Mouse (Mus musculus): ENCODE results near the gene 5330417C22Rik. TPM values are rescaled to one million over a fixed set of nuclear protein-coding genes. Genes with fewer than 3 reads are reported as not detected.
"Not testable (repeated sequence)": the region's sequence is repeated elsewhere in the genome, so short reads cannot be mapped to it uniquely, and the experiment has no call there.

5330417C22Rik gene
- polyA plus RNA-seq (2016; fragmentation: Nextera tagmentation; extraction: Ambion mirVana), result 0.24 and 0.69 TPM in 2 replicates

- peaks cover 22% of the 10 kb centered on the region for H3K4me1 ChIP-seq
- H3K36me3 ChIP-seq, result no peaks in the 10 kb centered on the region
- no peaks in the 10 kb centered on the region for H3K9me3 ChIP-seq
- 0 out of 2 replicates have a peak within 1 kb of the TSS, but pooled peaks have one; percentile 29 for H3K27ac ChIP-seq
- peak within 1 kb of the TSS; percentile 60 for H3K4me3 ChIP-seq
- H3K27me3 ChIP-seq (ENCODE audit: insufficient read depth, poor library complexity, severe bottlenecking), result peaks cover 30% of the 10 kb centered on the region
- no peak for DNase-seq (ENCODE audit: low spot score)
- 3% methylated on average over 35 of the region's 35 CpGs for WGBS
These were observed at the start of gene 5330417C22Rik for GRCm38 (mm10) chr3:108536517-108537260. Gene 5330417C22Rik (minus strand): TSS chr3:108536536.

DNA sequence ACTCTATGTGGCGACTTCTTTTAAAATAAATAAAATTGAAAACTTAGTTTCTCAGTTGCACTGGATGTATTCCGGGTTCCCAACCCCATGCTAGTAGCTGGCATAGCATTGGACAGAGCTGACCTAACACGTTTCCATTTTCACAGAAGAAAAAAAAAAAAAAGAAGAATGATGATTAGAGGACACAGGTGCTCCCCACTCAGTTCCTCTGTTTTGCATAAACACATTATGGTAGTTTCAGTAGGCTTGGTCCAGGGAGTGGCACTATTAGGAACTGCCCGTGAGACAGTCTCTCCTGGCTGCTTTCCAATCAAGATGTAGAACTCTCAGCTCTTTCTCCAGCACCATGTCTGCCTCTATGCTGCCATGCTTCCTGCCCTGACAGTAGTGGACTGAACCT is 48.2 kb upstream of the 5330417C22Rik start:
- no peaks in the 10 kb centered on the region for H3K4me1 ChIP-seq
- H3K36me3 ChIP-seq, result no peaks in the 10 kb centered on the region
- DNase-seq (ENCODE audit: low spot score), result no peak
- H3K27me3 ChIP-seq (ENCODE audit: insufficient read depth, poor library complexity, severe bottlenecking), result no peaks in the 10 kb centered on the region
- H3K27ac ChIP-seq, result no peak overlapping the region
- WGBS, result 78% methylated on average over 4 of the region's 4 CpGs
- no peak overlapping the region for H3K4me3 ChIP-seq
- H3K9me3 ChIP-seq, result no peaks in the 10 kb centered on the region

DNA sequence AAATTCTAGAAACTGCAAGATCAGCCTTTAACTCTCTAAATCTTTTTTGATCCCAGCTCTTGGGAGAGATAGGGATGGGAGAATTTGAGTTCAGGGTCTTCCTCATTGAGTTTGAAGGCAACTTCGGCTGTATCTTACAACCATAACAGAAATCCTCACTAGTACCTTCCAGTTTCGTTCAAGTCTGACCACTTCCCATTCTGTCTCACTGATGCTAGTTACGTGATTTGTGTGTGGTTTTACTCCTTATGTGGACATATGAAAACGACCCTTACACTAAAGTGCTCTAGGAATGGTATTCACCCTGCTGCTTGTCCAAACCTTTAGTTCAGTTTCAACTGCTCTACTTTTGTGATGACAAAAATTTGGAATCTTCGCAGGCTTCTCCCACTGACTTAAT is 37.7 kb upstream of the 5330417C22Rik start:
- Histone ChIP-seq H3K4me3 (no peak overlapping the region), H3K27me3 (ENCODE audit: insufficient read depth, poor library complexity, severe bottlenecking) (no peaks in the 10 kb centered on the region), H3K36me3 (peaks cover 16% of the 10 kb centered on the region; the same call in 1 of the 2 replicates), H3K4me1 (peaks cover 6% of the 10 kb centered on the region; the same call in 1 of the 2 replicates), H3K9me3 (no peaks in the 10 kb centered on the region), H3K27ac (no peak overlapping the region)
- 81% methylated on average over 5 of the region's 5 CpGs for WGBS
- no peak for DNase-seq (ENCODE audit: low spot score)

- H3K27ac ChIP-seq, result peak overlapping the region; percentile 92; the same call in 1 of the 2 replicates
- DNase-seq (ENCODE audit: low spot score), result no peak
- H3K27me3 ChIP-seq (ENCODE audit: insufficient read depth, poor library complexity, severe bottlenecking), result no peaks in the 10 kb centered on the region
- 50% methylated on average over 18 of the region's 18 CpGs for WGBS
- 0 out of 2 replicates have a peak, but pooled peaks cover 5% of the 10 kb centered on the region for H3K36me3 ChIP-seq
- H3K9me3 ChIP-seq, result no peaks in the 10 kb centered on the region
- peaks cover 6% of the 10 kb centered on the region; the same call in 1 of the 2 replicates for H3K4me1 ChIP-seq
- H3K4me3 ChIP-seq, result peak overlapping the region; percentile 85
These were observed 36.1 kb upstream of the 5330417C22Rik start for GRCm38 (mm10) chr3:108572309-108573010.

- peak; percentile 98 for DNase-seq (ENCODE audit: low spot score)
- Histone ChIP-seq H3K27me3 (ENCODE audit: insufficient read depth, poor library complexity, severe bottlenecking) (no peaks in the 10 kb centered on the region), H3K4me3 (peak within 1 kb of the TSS; percentile 85), H3K9me3 (no peaks in the 10 kb centered on the region), H3K27ac (peak within 1 kb of the TSS; percentile 92), H3K4me1 (peaks cover 6% of the 10 kb centered on the region; the same call in 1 of the 2 replicates), H3K36me3 (0 out of 2 replicates have a peak, but pooled peaks cover 5% of the 10 kb centered on the region)
- 2% methylated on average over 42 of the region's 42 CpGs for WGBS
These were observed 35.3 kb upstream of the 5330417C22Rik start, which contains the start of gene Taf13 for GRCm38 (mm10) chr3:108571443-108572294. Gene Taf13 (plus strand): TSS chr3:108571698.

DNA sequence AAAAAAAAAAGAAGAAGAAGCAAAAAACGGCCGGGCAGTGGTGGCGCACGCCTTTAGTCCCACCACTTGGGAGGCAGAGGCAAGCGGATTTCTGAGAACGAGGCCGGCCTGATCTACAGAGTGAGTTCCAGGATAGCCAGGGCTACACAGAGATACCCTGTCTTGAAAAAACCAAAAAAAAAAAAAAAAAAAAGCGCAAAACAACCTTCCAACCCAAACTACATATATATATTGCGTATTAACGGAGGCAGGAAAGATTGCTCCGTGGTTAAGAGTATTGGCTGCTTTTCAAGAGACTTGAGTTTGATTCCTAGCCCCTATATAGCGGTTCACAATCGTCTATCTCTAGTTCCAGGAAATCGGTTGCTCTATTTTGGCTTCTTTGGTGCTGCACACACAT is 34.5 kb upstream of the 5330417C22Rik start:
- H3K27me3 ChIP-seq (ENCODE audit: insufficient read depth, poor library complexity, severe bottlenecking), result no peaks in the 10 kb centered on the region
- peak overlapping the region; percentile 85; the same call in 1 of the 2 replicates for H3K4me3 ChIP-seq
- no peaks in the 10 kb centered on the region for H3K9me3 ChIP-seq
- H3K4me1 ChIP-seq, result peaks cover 6% of the 10 kb centered on the region; the same call in 1 of the 2 replicates
- H3K27ac ChIP-seq, result no peak overlapping the region
- H3K36me3 ChIP-seq, result no peaks in the 10 kb centered on the region
- peak; percentile 58 for DNase-seq (ENCODE audit: low spot score)
- 81% methylated on average over 14 of the region's 14 CpGs for WGBS

DNA sequence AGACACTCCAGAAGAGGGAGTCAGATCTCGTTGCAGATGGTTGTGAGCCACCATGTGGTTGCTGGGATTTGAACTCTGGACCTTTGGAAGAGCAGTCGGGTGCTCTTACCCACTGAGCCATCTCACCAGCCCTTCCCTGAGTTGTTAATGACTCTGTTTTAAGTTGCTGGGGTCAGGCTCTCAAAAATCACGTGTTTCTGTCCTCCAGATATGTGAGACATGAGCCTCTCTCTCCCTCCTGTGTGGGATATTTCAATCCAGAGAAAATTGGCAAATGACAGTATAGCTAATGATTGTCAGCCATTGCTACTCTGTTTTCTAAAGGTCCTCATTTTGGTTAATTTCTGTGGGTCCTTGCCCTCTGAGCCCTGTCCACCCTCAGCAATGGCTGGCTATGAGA is 33.3 kb upstream of the 5330417C22Rik start:
- H3K4me3 ChIP-seq; H3K36me3 ChIP-seq; H3K4me1 ChIP-seq; H3K27me3 ChIP-seq (ENCODE audit: insufficient read depth, poor library complexity, severe bottlenecking); H3K27ac ChIP-seq; DNase-seq (ENCODE audit: low spot score); H3K9me3 ChIP-seq: not testable (repeated sequence)
- WGBS, result 57% methylated on average over 3 of the region's 3 CpGs

GRCm38 (mm10) chr3:108567990-108568877 is 31.9 kb upstream of the 5330417C22Rik start:
- 59% methylated on average over 15 of the region's 15 CpGs for WGBS
- Histone ChIP-seq H3K27ac (no peak overlapping the region), H3K4me3 (no peak overlapping the region), H3K36me3 (no peaks in the 10 kb centered on the region), H3K4me1 (peaks cover 7% of the 10 kb centered on the region; the same call in 1 of the 2 replicates), H3K27me3 (ENCODE audit: insufficient read depth, poor library complexity, severe bottlenecking) (no peaks in the 10 kb centered on the region), H3K9me3 (no peaks in the 10 kb centered on the region)
- DNase-seq (ENCODE audit: low spot score), result peak; percentile 47

GRCm38 (mm10) chr3:108563309-108563708 is 27.0 kb upstream of the 5330417C22Rik start:
- H3K9me3 ChIP-seq, result no peaks in the 10 kb centered on the region
- 5% methylated on average over 4 of the region's 4 CpGs for WGBS

DNA sequence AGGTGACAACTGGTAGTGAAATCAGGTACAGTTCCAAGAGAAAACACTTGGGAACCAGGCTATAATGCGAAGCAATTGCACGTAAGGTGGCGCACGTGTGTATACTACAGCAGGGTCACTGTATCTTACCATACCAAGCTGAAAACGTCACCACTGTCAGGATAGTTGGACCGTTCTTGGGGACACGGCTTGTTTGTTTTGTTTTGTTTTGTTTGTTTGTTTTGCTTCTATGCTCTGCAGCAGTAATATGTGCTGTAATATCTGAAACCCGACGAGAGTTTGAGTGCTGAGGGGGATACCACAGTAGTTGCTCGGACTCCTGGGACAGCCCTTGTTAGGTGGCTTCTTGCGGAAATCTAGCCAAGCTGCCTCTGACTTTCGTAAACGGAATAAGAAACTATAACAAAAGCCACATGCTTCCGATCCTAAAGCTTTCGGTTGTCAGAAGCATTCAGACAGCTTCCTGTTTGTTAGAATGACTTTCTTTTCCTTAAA is 26.5 kb upstream of the 5330417C22Rik start:
- WGBS, result 9% methylated on average over 15 of the region's 15 CpGs
- Histone ChIP-seq H3K27me3 (ENCODE audit: insufficient read depth, poor library complexity, severe bottlenecking) (no peaks in the 10 kb centered on the region), H3K4me1 (peaks cover 15% of the 10 kb centered on the region; the same call in 1 of the 2 replicates), H3K36me3 (peaks cover 24% of the 10 kb centered on the region), H3K9me3 (no peaks in the 10 kb centered on the region), H3K4me3 (peak overlapping the region; percentile 78), H3K27ac (peak overlapping the region; percentile 91)
- DNase-seq (ENCODE audit: low spot score), result no peak

More at GRCm38 (mm10) chr3:108563309-108563708, 27.0 kb upstream of the 5330417C22Rik start:
- peak overlapping the region; percentile 78 for H3K4me3 ChIP-seq
- H3K36me3 ChIP-seq, result peaks cover 19% of the 10 kb centered on the region
- H3K27me3 ChIP-seq (ENCODE audit: insufficient read depth, poor library complexity, severe bottlenecking), result no peaks in the 10 kb centered on the region
- H3K4me1 ChIP-seq, result peaks cover 15% of the 10 kb centered on the region; the same call in 1 of the 2 replicates
- DNase-seq (ENCODE audit: low spot score), result peak; percentile 89
- H3K27ac ChIP-seq, result peak overlapping the region; percentile 91

DNA sequence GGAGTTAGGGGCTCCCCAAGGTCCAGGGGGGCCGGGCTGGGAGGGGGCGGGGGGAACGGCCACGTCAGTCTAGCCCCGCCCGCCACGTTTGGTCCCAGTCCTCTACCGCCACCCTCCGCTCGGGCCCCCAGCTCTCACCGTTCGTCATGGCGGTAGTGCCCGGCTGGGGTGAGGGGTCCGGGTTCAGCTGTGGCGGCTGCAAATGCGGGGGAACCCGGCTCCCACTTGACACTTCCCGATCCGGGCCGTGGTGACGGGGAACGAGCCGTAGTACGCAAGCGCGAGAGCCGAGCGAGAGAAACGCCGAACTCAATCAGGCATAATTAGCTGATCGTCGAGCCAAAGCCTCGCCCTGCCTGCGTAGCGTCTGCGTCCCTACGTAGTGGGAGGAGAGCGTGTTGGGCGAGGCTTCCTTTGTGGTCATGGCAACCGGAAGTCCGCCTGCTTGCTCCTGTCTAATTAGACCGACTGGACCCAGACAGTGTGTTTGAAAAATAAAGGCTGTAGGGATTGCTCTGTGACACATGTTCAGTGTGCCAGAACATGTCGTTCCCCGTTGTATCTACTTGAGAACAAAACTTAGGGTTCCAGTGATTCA is 25.9 kb upstream of the 5330417C22Rik start, which contains the start of gene Tmem167b:
TSS of gene Tmem167b (minus strand) at position 334 of the 598 bp plus-strand sequence.
- WGBS, result under 1% methylated on average over 45 of the region's 45 CpGs
- H3K27ac ChIP-seq, result peak within 1 kb of the TSS; percentile 91
- DNase-seq (ENCODE audit: low spot score), result peak; percentile 98

More for the DNA sequence above, 25.9 kb upstream of the 5330417C22Rik start, which contains the start of gene Tmem167b:
- H3K36me3 ChIP-seq, result peaks cover 28% of the 10 kb centered on the region
- peak within 1 kb of the TSS; percentile 78 for H3K4me3 ChIP-seq
- H3K4me1 ChIP-seq, result peaks cover 15% of the 10 kb centered on the region; the same call in 1 of the 2 replicates
- no peaks in the 10 kb centered on the region for H3K9me3 ChIP-seq
- no peaks in the 10 kb centered on the region for H3K27me3 ChIP-seq (ENCODE audit: insufficient read depth, poor library complexity, severe bottlenecking)
